Mouse (Mus musculus) monocyte, adult 5-6 weeks (primary cell): Measurements from ENCODE around the gene Olfr521. TPM values are rescaled to one million over a fixed set of nuclear protein-coding genes. Genes with fewer than 3 reads are reported as not detected.
"Not testable (repeated sequence)": the region's sequence is repeated elsewhere in the genome, so short reads cannot be mapped to it uniquely, and the experiment has no call there.

Experiments used
- ATAC-seq: fragments of 153-309, 156-312 bp; replicated peaks from 2 replicates; pipeline ENCODE4 v1.8.0; 2017; ENCODE audit warnings: mild to moderate bottlenecking; ENCODE audit not compliant: low TSS enrichment, insufficient number of reproducible peaks, severe bottlenecking, poor library complexity, low FRiP score
- total RNA-seq: library from RNA; stranded (forward); fragments of 200-1000, 200-491, 200-594 nt; gene quantifications from 3 replicates; pipeline ENCODE4 v1.2.3, GENCODE M21; 2017

Olfr521 gene
- not detected in 3 replicates for total RNA-seq

DNA sequence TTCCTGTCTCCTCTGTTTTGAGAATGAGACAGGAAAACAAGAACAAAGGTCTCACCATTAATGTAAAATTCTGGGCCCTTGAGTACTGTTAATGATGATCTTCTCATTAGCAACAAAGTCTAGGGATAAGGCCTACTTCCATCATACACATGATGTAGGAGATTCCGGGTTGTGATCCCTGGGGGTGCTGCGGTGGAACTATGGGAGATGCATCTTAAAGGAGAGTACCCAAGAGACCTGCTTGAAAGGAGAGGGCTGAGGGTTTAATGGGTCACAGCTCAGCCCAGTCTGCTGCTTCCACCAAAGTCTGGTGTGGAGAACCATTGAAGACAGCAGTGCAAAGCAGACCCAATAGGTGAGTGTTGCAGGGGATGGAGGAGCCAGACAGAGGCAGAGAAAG, at the start of gene Olfr521:
Olfr521 (plus strand) TSS at position 301 of the 400 bp plus-strand sequence.
- ATAC-seq = no peak

DNA sequence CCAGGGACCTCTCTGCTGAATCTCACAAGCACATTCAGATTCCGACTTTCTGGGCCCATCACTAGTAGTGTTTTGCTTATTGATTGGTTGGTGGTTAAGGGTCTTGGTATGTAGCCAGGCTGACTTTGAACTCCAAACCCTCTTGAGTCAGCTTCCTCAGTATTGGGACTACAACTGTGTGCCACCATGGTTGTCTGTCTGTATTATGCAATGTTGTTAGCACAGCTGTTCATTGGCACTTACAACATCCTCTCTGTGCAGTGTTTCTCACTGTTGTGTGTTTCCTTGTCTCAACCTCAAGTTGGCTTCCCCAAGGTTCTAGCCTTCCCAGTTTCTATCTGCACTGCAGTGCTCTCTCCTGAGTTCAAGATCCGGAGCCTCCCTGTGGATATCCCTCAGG, 46.8 kb upstream of the Olfr521 start:
- ATAC-seq = no peak

DNA sequence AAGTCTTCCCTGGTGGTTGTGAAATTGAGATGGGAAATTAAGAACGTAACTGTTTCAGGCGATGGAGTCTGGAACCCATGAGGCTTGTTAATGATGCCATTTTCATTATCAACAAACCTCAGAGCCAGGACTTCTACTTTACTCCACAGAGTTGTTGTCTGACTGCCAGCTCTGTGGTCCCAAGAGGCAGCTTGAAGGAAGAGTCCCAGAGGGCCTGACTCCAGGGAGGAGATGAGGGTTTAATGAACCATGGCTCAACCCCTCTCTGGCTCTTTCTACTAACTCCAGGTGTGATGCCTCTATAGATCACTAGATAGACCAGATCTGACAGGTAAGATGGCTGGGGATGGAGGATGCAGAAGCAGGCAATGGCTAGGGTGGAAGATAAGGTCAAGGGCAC, 33.3 kb upstream of the Olfr521 start, which contains the start of gene Olfr520:
Olfr520 (plus strand) TSS at position 301 of the 400 bp plus-strand sequence.
- no peak for ATAC-seq

DNA sequence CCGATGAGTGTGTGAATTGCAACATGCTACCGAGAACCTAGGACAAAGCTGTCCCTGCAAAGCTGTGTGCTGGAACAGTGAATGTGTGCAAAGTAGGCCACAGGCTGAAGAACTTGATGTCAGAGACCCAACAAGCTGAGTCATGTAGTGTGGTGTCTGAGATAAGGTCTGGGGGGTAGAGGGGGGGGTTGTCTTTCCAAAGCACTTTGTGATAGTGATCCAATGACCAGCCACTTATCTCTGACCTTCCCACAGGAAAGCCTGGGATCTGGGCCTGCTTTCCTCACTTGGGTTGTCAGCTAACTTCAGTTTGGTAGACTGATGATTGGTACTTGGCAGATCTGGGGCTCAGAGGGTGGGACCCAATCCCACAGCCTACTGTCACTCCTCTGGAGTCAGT, 28.7 kb upstream of the Olfr521 start:
- no peak for ATAC-seq

DNA sequence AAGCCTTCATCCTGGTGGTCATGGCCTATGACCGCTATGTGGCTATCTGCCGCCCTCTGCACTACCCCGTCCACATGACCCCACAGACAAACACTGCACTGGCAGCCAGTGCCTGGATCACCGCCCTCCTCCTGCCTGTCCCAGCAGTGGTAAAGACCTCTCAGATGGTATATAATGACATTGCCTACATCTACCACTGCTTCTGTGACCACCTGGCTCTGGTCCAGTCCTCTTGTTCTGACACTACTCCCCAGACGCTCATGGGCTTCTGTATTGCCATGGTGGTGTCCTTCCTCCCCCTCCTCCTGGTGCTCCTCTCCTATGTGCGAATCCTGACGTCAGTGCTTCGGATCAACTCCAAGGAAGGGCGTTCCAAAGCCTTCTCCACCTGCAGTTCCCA, 27.8 kb upstream of the Olfr521 start:
- not testable (repeated sequence) for ATAC-seq

DNA sequence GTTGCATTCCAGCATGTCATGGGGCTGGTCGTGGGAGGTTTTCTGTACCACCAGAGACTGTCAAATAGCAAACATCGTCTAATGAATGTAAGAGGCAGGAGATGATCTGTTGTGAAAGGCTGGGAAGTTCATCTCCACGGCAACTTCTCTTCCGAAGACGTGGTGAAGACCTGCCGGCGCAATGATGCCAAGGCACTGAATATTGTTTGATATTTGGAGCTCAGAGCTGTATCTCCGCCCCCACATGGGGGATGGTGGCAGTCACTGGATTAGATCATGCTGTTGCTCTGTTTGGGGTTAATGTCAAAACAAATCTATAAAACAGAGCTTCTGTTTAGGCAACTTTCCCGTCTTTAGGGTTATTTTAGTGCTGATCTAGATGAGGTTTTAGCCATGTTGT, 24.0 kb upstream of the Olfr521 start:
- no peak for ATAC-seq

DNA sequence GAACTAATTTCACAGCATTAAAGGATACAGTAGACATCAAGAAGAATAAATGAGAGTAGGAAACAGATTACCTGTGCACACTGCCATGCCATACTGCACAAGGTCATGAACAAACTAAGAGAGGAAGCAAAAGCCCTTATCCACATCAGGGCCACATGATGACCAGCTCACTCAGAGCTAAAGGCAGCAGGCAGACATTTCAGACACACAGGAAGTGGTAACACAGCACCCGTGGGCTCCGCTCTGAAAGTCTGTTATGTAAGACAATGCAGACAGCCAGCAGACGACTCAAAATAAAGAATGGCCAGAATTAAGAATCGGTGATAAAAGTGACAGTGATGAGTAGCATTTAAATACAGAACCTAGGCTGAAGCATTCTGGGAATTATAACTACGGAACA, 18.1 kb downstream of the Olfr521 start:
- ATAC-seq = peak; percentile 67; the same call in 1 of the 2 replicates

DNA sequence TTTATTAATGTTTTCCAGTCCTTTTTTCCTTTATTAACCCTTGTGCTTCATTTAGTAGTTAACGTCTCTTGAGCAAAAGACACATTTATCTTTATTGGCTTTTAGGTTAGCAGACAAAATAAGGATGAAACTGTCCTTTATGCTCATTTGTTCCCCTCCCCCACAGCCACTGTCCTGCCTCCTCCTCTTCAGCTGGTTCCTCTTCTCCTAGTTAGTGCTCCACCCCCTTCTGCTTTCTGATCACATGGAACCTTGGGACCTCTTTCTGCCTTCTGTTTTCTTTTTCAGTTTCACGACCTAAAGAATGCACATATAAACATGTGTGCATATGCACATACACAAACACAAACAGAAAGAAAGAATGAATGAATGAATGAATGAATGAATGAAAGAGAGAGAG, 18.6 kb downstream of the Olfr521 start:
- ATAC-seq = peak; percentile 94

DNA sequence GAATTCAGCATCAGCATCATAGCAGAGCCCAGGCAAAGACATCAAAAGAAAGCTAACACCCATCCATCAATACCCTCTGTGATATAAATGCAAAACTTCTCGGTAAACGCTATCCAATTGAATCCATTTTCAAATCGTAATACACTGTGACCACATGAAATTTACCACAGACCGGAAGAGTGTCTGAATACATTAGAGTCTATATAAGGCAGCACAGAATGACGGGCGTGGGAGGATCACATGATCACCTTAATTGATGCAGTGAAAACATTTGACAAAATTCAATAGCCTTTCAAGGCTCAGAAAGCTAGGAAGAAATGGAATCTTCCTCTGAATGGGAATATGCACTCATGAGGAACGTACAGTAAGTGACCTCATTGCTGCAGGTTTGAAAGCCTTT, 20.1 kb downstream of the Olfr521 start:
- ATAC-seq = no peak

DNA sequence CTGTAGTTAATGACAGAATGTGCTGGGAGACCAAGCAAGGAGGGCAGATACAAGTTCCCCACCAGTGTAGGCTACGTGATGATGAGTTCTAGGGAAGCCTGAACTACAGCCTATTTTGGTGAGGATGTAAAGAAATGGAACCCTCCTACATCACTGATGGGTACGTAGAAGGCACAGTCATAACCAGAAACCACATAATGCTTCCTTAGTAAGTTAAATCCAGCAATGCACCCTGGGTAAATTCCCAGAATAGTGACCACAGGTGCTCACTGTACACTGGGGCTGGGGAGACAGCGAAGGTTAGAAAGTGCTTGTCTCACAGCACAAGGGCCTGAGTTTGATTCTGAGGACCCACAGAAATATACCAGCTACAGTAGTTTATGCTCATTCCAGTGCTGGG, 22.2 kb downstream of the Olfr521 start:
- ATAC-seq = no peak

DNA sequence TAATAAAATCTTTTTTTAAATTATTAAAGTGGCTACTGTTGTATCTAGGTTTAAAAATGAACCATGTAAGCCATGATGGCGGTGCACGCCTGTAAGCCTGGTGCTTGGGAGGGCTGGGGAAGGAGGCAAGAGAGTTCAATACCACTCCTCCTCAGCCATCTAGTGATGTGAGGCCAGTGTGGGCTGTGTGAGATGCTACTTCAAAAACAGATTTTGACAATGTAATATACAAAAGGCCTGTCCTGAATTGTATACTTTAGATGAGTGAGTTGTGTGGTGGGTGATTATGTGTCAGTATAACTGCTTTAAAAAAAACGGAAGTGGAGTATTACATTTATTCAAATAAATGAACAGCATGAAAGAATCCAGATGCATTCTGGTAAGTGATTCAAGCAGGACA, 23.5 kb downstream of the Olfr521 start:
- ATAC-seq = no peak

DNA sequence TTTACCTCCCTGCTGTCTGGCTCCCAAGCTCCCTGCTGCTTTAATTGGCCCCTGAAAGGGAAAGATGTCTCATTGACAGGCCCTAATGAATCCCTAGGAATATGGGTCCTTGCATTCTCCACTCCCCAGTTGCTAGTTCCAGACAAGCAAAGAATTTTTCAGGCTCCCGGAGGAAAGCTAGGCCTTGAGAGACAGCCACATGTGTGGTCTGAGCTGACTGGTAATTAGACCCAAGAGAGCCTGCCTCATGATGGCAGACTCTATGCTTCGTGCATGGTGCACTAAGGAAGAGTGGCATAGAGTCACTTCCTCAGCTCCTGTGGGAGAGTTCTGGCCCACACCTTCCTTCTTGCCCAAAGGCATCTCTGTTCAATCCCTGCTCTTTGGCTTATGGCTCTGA, 24.6 kb downstream of the Olfr521 start:
- no peak for ATAC-seq

DNA sequence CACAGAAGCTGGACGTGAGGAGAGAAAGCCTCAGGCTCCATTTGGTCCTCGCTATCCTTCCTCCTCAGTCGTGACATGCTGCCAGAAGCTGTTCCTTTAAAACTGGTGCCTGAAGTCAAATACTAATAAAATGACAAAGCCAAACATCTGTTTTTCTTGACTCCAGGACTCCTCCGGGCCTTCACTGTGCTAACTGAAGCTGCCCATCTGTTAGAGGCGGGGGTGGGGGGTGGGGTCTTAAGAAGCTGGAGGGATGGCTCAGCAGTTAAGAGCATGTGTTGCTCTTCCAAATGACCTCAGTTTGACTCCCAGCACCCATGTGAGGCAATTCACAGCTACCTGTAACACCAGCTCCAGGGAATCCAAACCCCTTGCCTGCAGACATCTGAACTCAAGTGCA, 25.3 kb downstream of the Olfr521 start:
- no peak for ATAC-seq

DNA sequence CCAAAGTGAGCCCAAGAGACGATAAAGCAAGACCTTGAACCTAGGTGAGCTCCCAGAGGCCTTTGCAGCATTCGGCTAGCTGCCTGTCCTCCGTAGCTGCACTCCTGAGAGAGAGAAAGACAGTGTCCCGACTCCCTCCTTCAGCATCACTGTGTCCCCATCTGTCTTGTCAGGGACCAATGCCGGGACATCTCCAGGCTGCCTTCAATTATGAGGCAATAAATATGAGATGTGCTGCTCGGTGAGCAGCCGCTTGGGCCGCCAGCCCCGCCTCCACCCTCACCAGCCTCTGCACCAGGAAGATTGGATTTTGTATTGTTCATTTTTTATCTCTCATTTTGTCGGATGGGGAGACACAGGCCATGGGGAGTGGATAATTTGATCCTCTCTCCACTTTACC, 27.5 kb downstream of the Olfr521 start:
- no peak for ATAC-seq

DNA sequence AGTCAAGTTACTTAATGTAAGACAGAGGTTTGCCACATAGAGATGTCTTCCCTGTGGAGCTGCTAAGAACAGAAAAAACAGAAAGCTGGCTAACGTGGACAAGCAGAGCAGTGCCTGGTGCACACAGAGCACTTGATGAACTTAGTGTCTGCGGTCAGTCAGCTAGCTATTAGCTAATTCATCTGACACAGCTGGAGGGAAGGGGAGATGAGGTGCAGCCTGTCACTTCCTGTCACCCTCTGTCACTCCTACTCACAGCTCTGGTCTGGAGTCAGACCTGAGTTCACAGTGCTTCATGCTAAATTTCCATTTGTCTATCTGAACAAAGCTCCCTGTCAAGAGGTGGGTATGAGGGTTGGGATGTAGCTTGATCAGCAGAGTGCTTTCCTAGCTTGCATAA, 30.8 kb downstream of the Olfr521 start:
- ATAC-seq = no peak

DNA sequence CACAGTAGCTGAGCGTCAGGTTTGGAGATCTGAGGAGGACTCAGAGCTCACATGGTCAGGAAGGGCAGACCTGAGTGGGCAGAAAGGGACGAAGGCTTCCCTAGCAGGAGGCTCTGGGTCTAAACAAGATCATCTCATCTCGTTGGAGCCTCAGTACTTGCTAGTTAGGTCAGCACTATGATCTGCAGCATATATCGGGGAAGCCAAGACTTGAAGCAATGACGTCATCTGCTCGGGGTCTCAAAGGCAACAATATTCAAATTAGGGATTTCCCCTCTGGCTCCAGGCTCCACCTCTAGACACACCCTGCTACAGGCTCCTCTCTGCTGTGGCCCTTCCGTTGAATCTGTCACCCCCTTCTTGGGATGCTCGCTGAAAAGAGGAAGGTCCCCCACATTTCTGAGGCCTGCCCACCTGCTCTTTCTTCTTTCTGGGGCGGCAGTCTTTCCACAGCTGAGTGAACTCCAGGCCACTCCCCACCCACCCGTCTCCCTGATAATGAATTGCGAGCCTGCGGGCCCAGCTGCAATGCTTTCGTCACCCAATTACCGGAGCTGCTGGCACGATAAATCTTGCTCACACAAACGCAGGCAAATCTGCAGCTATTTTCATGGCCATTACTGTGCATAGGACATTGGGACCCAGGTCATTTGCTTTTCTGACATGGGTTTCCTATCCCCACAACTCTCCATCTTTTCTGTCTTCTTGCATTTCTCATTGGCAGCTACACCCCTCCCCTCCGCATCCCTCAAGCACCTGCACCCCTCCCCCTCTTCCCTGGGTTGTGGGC, 32.1 kb downstream of the Olfr521 start:
- ATAC-seq = peak; percentile 48

DNA sequence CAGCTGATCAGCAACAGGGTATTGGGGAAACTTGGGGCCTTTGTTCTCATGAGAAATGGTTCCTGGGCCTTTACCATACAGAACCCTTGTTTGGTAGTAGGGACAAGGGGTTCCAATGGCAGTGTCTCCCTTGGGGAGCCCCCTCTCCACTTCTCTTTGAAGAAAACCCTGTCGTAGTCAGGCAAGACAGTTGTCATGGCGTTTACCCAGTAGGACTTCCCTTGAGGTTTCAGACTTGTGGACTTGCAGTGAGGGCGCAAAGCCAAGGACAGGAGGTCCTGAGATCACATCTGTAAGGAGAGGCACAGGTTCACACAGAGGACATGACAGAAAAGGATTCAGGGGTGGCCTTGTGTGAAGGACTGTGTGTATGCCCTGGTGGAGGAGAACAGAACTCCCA, 33.2 kb downstream of the Olfr521 start:
- ATAC-seq = no peak

DNA sequence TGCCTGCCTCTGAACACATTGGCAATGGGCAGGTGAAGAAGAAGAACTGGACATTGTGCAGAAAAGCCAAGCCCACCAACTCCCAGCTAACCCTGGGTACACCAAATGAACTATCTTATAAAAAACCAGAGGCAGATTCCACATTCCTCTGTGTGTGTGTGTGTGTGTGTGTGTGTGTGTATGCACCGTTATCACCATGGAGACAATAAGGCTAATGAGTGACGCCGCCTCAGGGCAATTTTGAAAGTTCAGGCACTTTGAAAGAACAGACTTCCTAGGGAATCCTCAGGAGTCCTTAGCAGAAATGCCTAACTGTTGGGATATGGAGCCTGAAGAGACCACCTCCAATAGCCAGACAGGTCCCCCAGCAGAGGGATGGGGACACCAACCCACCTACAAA, 34.0 kb downstream of the Olfr521 start:
- ATAC-seq = no peak

DNA sequence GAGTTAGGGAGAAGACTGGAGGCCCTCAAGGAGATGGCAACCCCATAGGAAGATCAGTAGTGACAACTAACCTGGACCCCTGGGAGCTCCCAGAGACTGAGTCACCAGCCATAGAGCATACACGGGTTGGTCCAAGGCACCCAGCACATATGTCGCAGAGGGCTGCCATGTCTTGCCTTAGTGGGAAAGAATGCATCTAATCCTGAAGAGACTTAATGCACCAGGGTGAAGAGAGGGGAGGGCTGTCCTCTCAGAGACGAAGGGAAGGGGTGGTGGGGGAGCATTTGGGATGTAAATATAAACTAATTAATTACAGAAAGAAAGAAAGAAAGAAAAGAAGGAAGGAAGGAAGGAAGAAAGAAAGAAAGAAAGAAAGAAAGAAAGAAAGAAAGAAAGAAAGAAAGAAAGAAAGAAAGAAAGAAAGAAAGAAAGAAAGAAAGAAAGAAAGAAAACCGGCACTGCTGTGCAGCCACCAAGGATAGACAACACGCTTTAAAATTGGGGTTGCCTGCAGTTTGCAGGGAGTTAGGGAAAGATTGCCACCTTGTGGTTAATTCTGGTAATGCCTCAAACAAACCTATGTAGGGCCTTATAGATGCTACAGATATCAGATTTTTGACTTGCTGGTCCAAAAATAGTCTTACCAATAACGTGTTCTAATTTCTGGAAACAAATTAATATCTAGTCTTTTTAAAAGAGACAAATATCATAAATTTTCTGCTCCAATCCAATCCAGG, 34.8 kb downstream of the Olfr521 start:
- ATAC-seq = 0 out of 2 replicates have a peak, but pooled peaks have one; percentile 60

DNA sequence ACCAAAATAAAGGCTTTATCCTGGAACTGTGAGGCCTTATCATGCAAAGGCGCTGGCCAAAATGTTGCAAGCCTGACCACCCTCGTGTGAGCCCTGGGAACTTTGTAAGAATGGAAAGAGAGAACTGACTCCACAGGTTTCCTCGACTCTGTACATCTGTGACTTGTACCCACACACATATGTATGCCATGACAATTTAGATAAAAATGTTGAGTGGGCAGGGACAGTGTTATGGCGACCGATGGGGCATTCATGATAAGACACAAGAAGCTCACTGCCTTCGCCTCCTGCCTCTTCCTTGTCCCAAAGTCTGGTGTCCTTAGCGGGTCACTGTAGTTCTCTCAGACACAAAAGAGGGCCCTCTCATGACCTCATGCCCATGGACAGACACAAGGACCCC, 35.8 kb downstream of the Olfr521 start:
- no peak for ATAC-seq
